Mouse (Mus musculus) liver, embryonic 14.5 days (tissue): ENCODE measurements around the gene Ptpdc1.

Experiments
- CTCF ChIP-seq: IDR thresholded peaks from 2 replicates; pipeline ENCODE4 v1.5.1; 2016; ENCODE audit warnings: antibody characterized with exemption, low read depth, control low read depth
- EP300 ChIP-seq: IDR thresholded peaks from 2 replicates; pipeline ENCODE4 v1.6.1; 2016; ENCODE audit warnings: antibody characterized with exemption, low read depth

DNA sequence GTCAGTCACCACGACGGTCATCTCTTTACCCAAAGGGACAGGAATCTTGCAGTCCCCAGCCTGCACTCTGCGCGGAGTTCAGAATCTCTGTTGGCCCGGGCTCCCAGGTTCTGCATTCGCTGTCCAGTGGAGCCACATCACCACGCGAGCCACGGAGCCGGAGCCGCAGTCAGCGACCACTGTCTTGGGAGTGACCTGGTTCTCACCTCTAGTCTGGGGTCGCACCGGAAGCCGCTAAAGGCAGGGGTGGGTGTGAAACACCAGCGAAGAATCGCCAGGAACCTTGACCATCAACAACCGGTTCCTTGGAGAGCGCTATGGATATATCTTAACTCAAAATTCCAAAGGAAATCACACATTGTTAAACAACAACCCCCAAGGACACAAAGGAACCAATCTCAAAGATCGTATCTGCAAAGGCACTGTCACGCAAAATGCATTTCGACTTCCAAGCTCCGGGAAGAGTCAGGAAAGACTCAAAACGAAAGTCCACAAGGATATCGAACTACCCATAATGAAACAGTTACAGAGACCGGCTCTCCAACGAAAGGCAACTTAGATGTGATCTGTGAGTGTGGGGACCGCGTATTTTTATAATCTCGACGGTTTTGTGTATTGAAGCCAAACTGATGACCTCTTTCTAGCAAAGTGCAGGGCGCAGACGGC is 33.3 kb upstream of the Ptpdc1 start:
- TF ChIP-seq CTCF, result no peak
- TF ChIP-seq EP300, result no peak
